24 mouse cellular contexts compared by ENCODE assay signal in the genomic region with DNA sequence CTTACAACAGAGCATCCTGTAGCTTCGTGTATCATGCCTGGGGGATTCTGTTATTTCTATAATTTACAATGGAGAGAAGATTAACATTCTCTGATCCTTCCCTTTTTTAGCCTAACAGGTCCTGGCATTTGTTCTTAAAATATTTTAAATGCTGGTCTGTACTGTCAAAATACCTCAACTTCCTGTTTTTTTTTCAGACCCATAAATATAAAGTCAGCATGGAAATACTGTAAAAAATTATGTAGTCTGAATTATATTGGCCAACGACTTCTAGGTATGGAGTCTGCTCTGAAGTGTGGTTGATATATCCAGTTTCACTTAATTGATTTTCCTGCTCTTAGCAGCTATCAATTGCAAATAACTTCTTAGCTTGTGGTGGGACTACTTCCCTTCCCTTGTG. TPM values are rescaled to one million over a fixed set of nuclear protein-coding genes. Genes with fewer than 3 reads are reported as not detected.
A peak's percentile ranks its signal among the peaks of the same experiment; 100 is the strongest.
DNase-seq lines count a peak whose midpoint lies in the region; ATAC-seq and TF ChIP-seq lines count a peak whose summit lies in the region.
"Had no signal": no experiment of that assay in that cellular context is flagged by ENCODE, and none has a peak within 500 bp of the region (broad histone marks: within the 10 kb centered on the region; RNA-seq: fewer than 3 reads in every experiment).

No protein-coding gene starts in this region.

- 68% methylated on average over 2 of the region's 2 CpGs for WGBS in forebrain, embryonic 11.5 days

- no peaks in the 10 kb centered on the region for H3K9me3 ChIP-seq in MEL (replicated peaks; ENCODE audit: insufficient read depth, low read length)
- no peaks in the 10 kb centered on the region for H3K9me3 ChIP-seq in forebrain, embryonic 11.5 days (ENCODE audit: control insufficient read depth, low read length)
- H3K9me3 ChIP-seq: G1E had no signal

- no peaks in the 10 kb centered on the region for H3K27me3 ChIP-seq in MEL (ENCODE audit: control insufficient read depth in 1 of 2, insufficient read depth in 2 of 2, low read length in 2 of 2)
- no peaks in the 10 kb centered on the region for H3K27me3 ChIP-seq in forebrain, embryonic 11.5 days (ENCODE audit: control insufficient read depth, insufficient read depth, low read length)
- H3K27me3 ChIP-seq: CH12.LX had no signal

- H3K79me2 ChIP-seq in MEL (ENCODE audit: control insufficient read depth, insufficient read depth, low read length, poor library complexity), result no peaks in the 10 kb centered on the region

- intact Hi-C loops in heart, postnatal 25 days (cut with DNase I), result no loop called here

- no peaks in the 10 kb centered on the region for H3K4me1 ChIP-seq in MEL (ENCODE audit: control insufficient read depth in 1 of 2, insufficient read depth in 2 of 2, low read length in 2 of 2)
- H3K4me1 ChIP-seq in forebrain, embryonic 11.5 days (replicated peaks; ENCODE audit: control insufficient read depth, insufficient read depth, low read length), result no peaks in the 10 kb centered on the region

- TF ChIP-seq RAD21 in MEL (IDR thresholded peaks at IDR 0.05; ENCODE audit: low read depth, low read length), result no peak

- H3K27ac ChIP-seq in MEL (ENCODE audit: control insufficient read depth, low read depth, low read length), result no peak overlapping the region
- H3K27ac ChIP-seq in forebrain, embryonic 11.5 days (ENCODE audit: low read depth, low read length), result no peak overlapping the region

- no peak for TF ChIP-seq CTCF in MEL (IDR thresholded peaks at IDR 0.05 in 2 of 3, conservative IDR thresholded peaks at IDR 0.05 in 1 of 3; ENCODE audit: control insufficient read depth in 1 of 3, insufficient read depth in 1 of 3, low read depth in 2 of 3, low read length in 3 of 3, poor library complexity in 1 of 3, severe bottlenecking in 1 of 3)

- TF ChIP-seq POLR2A in MEL (IDR thresholded peaks at IDR 0.05; ENCODE audit: control insufficient read depth in 1 of 2, insufficient read depth in 1 of 2, low read depth in 1 of 2, low read length in 2 of 2, poor library complexity in 1 of 2), result no peak

- DNase-seq in MEL (ENCODE audit: low read depth, low spot score) (peak; percentile 9), MEL-GATA-1-ER (ENCODE audit: extremely low read depth, low read depth) (peak; percentile 2)
- DNase-seq in forebrain, embryonic 11.5 days (ENCODE audit: low spot score), result no peak
- DNase-seq in adrenal gland, postnatal 14 days, result no peak
- no peak for DNase-seq in heart, postnatal 25 days (ENCODE audit: low spot score)
- DNase-seq in heart, adult 8-10 months (ENCODE audit: low spot score), result no peak
- DNase-seq: adrenal gland, adult 2 months; adrenal gland, adult 8-10 months; adrenal gland, postnatal 10 days; adrenal gland, postnatal 25 days; adrenal gland, postnatal 36 days; B cell, adult 2 months; cerebellum, adult 11 months; cerebellum, adult 11-12 months; cerebellum, adult 18-20 months; cerebellum, adult 2 months; cerebellum, adult 8-10 months had no signal

- H3K36me3 ChIP-seq in MEL (ENCODE audit: control insufficient read depth in 1 of 2, insufficient read depth in 2 of 2, low read length in 2 of 2), result no peaks in the 10 kb centered on the region
- H3K36me3 ChIP-seq in forebrain, embryonic 11.5 days (ENCODE audit: control insufficient read depth, insufficient read depth, low read length), result no peaks in the 10 kb centered on the region
- H3K36me3 ChIP-seq: G1E had no signal

- no peak for TF ChIP-seq EP300 in MEL (IDR thresholded peaks at IDR 0.05; ENCODE audit: low read depth in 1 of 2, low read length in 2 of 2)

- H3K9ac ChIP-seq in MEL (ENCODE audit: control insufficient read depth, low read depth, low read length, poor library complexity, severe bottlenecking), result no peak overlapping the region
- no peak overlapping the region for H3K9ac ChIP-seq in forebrain, embryonic 11.5 days (ENCODE audit: low read length)

- no peak overlapping the region for H3K4me2 ChIP-seq in forebrain, embryonic 11.5 days (ENCODE audit: low read depth, low read length, severe bottlenecking)

- no peak overlapping the region for H3K4me3 ChIP-seq in MEL (ENCODE audit: control insufficient read depth in 1 of 2, insufficient read depth in 1 of 2, low read depth in 2 of 2, low read length in 2 of 2)
- H3K4me3 ChIP-seq in forebrain, embryonic 11.5 days (ENCODE audit: low read depth, low read length), result no peak overlapping the region

- 0 out of 2 replicates have a peak, but pooled peaks have one; percentile 15 for ATAC-seq in common myeloid progenitor, adult 5-6 weeks (replicated peaks; ENCODE audit: low read depth, poor library complexity, severe bottlenecking)
- peak; percentile 53 to 56; a peak in 3 of 4 replicates for ATAC-seq in hematopoietic stem cell, adult 5-6 weeks (replicated peaks in 1 of 2; ENCODE audit: insufficient read depth in 1 of 2, low FRiP score in 2 of 2, low TSS enrichment in 1 of 2, low read depth in 1 of 2, poor library complexity in 2 of 2, severe bottlenecking in 2 of 2)
- no peak for ATAC-seq in forebrain, embryonic 11.5 days (replicated peaks; ENCODE audit: low FRiP score)
- ATAC-seq: activated CD4-positive, CD25-positive, alpha-beta regulatory T cell, adult 4 months; CD4-positive, CD25-positive, alpha-beta regulatory T cell, adult 4 months; Patski had no signal

TF ChIP-seq in MEL, 35 proteins besides CTCF, POLR2A, EP300 and RAD21:
- TF ChIP-seq ZC3H11A (IDR thresholded peaks at IDR 0.05; ENCODE audit: low read depth, low read length) (no peak), NELFE (IDR thresholded peaks at IDR 0.05; ENCODE audit: low read depth, low read length) (no peak), ELF1 (IDR thresholded peaks at IDR 0.05; ENCODE audit: low read depth, low read length) (no peak), MEF2A (IDR thresholded peaks at IDR 0.05; ENCODE audit: extremely low read depth, insufficient replicate concordance, low read depth, low read length, poor library complexity, severe bottlenecking) (no peak), CHD2 (IDR thresholded peaks at IDR 0.05; ENCODE audit: low read length) (no peak), KAT2A (conservative IDR thresholded peaks at IDR 0.05; ENCODE audit: low read depth, low read length) (no peak), SIN3A (IDR thresholded peaks at IDR 0.05; ENCODE audit: low read length) (no peak), MYC (IDR thresholded peaks at IDR 0.05; ENCODE audit: low read depth, low read length) (no peak), E2F4 (IDR thresholded peaks at IDR 0.05; ENCODE audit: borderline replicate concordance, low read depth, low read length) (no peak), ZNF384 (IDR thresholded peaks at IDR 0.05; ENCODE audit: low read depth, low read length) (no peak), BHLHE40 (IDR thresholded peaks at IDR 0.05; ENCODE audit: borderline replicate concordance, low read depth, low read length) (no peak), TBP (IDR thresholded peaks at IDR 0.05; ENCODE audit: low read depth, low read length) (no peak), GABPA (IDR thresholded peaks at IDR 0.05; ENCODE audit: low read depth, low read length) (no peak)

RNA-seq across cellular contexts. Expression of gene C1galt1c1, which starts 47.1 kb away (rescaled TPM):
- total RNA-seq in MEL (2012; rRNA removed), result 10.6 and 11.0 TPM in 2 replicates
- polyA plus RNA-seq in MEL (2012; ENCODE audit: insufficient read depth in 1 of 2, insufficient read length in 2 of 2, low read depth in 1 of 2, low replicate concordance in 2 of 2, missing spikeins in 1 of 2), result 1 to 10 TPM in 1 of 2 experiments, not detected in 1; 8.0 TPM
- total RNA-seq in common myeloid progenitor, adult 5-6 weeks (2017), result 26.7 and 38.4 TPM in 2 replicates
- 31.2 and 43.7 TPM in 2 replicates for total RNA-seq in hematopoietic stem cell, adult 5-6 weeks (2017)
- polyA plus RNA-seq in forebrain, embryonic 11.5 days (2014; fragmentation: Nextera tagmentation; extraction: Ambion mirVana), result 20.3 and 21.3 TPM in 2 replicates
- 19.5 and 20.4 TPM in 2 replicates for total RNA-seq in adrenal gland, postnatal 14 days (2021)
- total RNA-seq in heart, postnatal 25 days (2021), result 10 to 100 TPM; 11.9 to 12.5 TPM
- 10 to 100 TPM in 3 of 4 experiments, 1 to 10 TPM in 1; 9.0 to 15.3 (median 11.0) TPM for total RNA-seq in heart, adult 8-10 months (2022)

Comparison
In these comparisons a context has a peak if more than half of its experiments do, and no peak if none do; other contexts are left out.
1. DNase-seq: peak in MEL (single experiment) and MEL-GATA-1-ER (single experiment); none in forebrain, embryonic 11.5 days (single experiment), adrenal gland, postnatal 14 days (single experiment), heart, postnatal 25 days (single experiment) and heart, adult 8-10 months (single experiment).